Mouse (Mus musculus) gastrocnemius, postnatal 36 days (tissue): Measurements from ENCODE around the gene Oaz1. TPM values are rescaled to one million over a fixed set of nuclear protein-coding genes. Genes with fewer than 3 reads are reported as not detected.
"Not testable (repeated sequence)": the region's sequence is repeated elsewhere in the genome, so short reads cannot be mapped to it uniquely, and the experiment has no call there.

Source experiments
- DNase-seq, 2 experiments: peaks; one replicate each; pipeline ENCODE4 v3.0.0; 2022
- intact Hi-C: fragments of 180-260 bp; cut with DNase I; formaldehyde crosslinking; loops from one replicate; pipeline ENCODE4 v1.15.1; 2025
- total RNA-seq, 2 experiments: library from RNA; stranded (reverse); gene quantifications; 2 replicates each; pipeline ENCODE4 v1.2.3; 2021

Gene Oaz1
- total RNA-seq, 2 experiments from 2014 or later, result 611 to 682 TPM

DNA sequence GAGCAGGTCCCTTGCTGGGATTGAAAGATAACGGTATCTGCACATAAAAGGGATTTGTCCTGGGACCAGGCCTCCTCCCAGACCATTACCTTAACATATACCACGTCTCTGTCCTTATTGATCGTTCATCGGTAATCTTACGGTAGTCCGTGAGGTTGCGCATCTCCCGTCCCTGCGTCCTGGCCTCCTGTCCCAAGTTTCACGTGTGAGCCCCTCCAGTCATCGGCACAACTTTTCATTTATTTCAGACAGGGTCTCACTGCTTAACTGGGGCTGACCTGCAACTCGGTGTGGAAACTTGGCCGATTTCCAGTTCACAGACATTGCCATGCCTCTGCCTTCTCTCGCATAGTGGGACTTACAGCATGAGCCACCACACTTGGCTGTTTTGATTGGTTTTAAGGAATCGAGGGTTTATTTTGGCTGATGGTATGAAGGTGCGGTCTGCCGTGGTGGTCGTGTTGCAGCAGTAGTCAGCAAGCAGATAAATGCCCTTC lies 27.3 kb upstream of the Oaz1 start:
- intact Hi-C loops, result no loop called here
- no peak for DNase-seq

DNA sequence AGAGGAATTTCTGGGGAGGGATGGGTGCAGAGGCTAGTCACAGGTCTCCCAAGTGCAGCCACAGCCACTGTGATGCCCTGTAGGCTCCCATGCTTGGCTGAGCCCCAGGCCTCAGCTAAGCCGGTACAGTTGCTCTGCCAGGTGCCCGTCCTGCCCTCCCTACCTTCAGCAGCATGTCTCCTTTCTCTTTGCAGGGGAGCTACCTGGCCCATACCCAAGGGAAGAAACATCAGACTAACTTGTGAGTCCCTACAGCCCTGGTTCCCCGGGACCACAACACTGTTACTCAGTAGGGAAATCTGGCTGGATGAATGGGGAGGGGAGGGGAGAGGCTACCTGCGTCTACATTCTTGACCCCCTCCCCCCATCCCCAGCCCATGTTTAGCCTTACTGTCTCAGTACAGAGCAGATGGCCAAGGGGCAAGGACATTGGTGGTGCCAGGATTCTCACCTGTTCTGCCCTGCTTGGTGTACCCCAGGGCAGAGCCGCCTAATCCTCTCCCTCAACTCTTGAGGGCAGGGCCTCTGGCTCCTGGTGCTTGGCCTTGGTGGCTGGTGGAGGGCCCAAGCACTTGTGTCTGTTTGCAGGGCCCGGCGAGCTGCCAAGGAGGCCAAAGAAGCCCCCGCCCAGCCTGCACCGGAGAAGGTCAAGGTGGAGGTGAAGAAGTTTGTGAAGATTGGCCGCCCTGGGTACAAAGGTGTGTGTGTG lies 24.1 kb upstream of the Oaz1 start:
- DNase-seq, result no peak
- intact Hi-C loops, result no loop called here

DNA sequence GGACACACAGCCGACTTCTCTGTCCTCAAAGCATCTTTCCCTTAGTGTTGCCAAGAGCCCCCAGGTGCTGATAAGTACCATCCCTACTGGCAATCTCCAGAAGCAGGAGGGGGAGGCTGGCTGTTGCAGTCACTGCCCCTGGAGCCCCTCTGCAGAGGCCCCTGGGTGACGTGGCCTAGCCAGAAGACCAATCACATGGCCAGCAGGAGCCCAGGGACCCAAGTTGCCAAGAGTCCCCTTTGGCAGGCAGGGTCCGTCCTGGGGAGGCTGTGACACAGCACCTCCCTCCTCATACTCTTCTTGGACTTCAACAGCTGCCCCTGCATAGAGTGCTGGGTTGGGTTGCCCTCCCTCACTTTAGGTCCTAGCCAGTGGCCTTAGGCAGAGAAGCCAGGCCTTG lies 23.5 kb upstream of the Oaz1 start:
- DNase-seq, result no peak
- intact Hi-C loops, result no loop called here

DNA sequence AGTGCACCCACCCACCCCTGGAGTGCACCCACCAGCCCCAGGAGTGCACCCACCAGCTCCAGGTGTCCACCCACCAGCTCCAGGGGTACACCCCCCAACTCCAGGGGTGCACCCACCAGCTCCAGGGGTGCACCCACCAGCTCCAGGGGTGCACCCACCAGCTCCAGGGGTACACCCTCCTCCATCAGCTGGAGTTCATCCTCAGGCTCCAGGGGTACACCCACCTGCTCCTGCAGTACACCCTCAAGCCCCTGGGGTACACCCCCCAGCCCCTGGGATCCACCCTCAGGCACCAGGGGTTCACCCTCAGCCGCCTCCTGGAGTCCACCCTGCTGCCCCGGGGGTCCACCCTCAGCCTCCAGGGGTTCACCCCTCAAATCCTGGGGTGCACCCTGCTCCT lies 22.1 kb upstream of the Oaz1 start:
- DNase-seq, result no peak
- intact Hi-C loops, result no loop called here

DNA sequence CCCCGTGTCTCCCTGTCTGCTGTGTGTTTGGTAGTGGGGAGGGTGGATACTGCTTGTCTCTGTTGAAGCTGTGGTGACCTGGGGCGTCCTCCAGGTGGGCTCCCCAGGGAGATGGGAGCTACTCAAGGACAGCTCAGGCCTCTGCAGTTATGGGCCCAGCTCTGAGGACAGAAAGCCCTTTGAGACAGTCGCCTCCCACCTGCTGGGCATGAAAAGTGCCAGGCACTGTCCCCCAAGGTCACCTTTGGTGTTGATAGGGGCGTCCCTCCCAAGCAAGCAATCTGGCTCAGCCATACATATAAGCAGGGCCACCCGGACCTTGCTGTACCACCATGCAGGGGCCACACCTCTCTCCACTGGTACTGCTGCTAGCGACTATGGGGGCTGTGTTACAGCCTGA lies 21.5 kb upstream of the Oaz1 start, which contains the start of gene Amh:
Amh (plus strand) TSS at position 328 of the 400 bp plus-strand sequence.
- DNase-seq, result no peak
- intact Hi-C loops, result no loop called here

DNA sequence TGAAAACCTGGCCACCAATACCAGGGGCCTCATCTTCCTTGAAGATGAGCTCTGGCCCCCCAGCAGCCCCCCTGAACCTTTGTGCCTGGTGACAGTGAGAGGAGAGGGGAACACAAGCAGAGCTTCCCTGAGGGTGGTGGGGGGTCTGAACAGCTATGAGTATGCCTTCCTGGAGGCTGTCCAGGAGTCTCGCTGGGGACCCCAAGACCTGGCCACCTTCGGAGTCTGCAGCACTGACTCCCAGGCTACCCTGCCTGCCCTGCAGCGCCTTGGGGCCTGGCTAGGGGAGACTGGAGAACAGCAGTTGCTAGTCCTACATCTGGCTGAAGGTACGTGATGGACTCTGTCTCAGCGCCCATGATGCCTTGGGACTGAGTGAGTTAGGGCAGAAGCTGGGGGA lies 21.1 kb upstream of the Oaz1 start:
- intact Hi-C loops, result no loop called here
- DNase-seq, result no peak

DNA sequence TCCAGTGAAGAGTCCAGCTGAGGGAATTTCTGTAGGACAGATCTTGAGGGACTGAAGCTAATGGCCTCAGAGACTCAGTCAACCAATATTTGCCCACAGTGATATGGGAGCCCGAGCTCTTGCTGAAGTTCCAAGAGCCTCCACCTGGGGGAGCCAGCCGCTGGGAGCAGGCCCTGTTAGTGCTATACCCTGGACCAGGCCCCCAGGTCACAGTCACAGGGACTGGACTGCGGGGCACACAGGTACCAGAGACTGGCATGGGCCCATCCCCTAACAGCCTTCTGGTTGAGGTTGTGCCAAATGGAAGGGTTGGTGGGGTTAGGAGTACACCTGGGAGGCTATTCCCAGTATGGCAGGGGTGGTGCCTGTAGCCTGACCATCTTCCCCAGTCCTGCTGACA lies 20.5 kb upstream of the Oaz1 start:
- intact Hi-C loops, result no loop called here
- DNase-seq, result peak; percentile 71 to 73

DNA sequence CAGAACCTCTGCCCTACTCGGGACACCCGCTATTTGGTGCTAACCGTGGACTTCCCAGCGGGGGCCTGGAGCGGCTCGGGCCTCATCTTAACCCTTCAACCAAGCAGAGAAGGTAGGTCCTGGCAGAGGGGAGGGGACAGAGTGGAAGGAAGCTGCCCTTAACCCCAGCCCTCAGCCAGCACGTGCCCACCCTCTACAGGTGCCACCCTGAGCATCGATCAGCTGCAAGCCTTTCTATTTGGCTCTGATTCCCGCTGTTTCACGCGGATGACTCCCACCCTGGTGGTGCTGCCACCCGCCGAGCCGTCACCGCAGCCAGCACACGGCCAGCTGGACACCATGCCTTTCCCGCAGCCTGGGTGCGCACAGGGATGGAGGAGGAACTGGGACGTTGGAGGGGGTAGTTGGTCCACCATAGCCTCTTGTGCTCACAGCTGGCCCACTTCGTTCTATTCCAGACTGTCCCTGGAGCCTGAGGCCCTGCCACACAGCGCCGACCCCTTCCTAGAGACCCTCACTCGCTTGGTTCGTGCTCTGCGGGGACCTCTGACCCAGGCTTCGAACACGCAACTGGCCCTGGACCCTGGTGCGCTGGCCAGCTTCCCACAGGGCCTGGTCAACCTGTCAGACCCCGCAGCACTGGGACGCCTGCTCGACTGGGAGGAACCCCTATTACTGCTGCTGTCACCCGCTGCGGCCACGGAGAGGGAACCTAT lies 20.0 kb upstream of the Oaz1 start:
- intact Hi-C loops, result no loop called here
- no peak for DNase-seq

DNA sequence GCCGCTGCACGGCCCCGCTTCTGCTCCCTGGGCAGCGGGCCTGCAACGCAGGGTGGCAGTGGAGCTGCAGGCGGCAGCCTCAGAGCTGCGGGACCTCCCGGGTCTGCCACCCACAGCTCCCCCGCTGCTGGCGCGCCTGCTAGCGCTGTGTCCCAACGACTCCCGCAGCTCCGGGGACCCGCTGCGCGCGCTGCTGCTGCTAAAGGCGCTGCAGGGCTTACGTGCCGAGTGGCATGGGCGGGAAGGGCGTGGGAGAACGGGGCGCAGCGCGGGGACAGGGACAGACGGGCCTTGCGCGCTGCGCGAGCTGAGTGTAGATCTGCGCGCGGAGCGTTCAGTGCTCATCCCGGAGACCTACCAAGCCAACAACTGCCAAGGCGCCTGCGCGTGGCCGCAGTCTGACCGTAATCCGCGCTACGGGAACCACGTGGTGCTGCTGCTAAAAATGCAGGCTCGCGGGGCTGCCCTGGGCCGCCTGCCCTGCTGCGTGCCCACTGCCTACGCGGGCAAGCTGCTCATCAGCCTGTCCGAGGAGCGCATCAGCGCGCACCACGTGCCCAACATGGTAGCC lies 19.3 kb upstream of the Oaz1 start:
- peak; percentile 65 to 70 for DNase-seq
- intact Hi-C loops, result no loop called here

DNA sequence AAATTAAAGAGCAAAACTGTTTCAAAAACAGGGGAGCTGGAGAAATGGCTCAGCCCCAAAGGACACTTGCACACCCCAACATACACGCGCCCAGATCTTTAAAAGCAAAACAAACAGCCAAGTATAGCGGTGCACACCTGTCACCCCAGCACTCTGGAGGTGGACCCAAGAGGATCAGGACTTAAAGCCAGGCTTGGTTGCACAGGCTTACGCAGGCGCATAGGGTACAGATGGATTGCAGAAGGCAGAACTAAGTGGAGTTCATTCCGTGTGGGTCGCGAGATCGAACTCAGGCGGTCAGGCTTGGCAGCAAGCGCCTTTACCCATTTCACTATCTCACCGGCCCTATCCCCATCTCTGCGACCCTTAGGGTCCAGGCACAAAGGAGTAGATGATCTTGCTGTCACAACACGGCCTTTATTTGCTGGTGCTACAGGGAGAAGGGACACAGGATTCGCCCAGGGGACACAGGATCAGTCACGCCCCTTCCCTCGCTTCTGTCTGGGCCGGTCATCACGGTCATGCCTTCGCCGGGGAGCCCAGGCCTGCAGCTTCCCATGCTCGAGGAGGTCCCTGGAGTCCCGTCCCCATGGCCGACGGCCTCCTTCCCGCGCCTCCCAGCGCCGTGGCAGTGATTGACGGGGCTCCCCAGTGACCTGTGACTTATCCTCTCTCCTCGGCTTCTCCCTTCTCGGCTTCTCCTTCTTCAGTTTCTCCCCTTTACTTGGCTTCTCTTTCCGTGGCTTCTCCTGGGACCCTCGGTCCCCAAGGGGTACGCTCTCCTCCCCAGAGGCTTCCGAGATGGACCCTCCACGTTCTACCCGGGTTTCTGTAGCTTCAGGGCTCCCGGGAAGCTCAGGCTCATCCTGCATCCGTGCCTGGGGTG lies 18.1 kb upstream of the Oaz1 start:
- DNase-seq, result no peak
- intact Hi-C loops, result no loop called here

DNA sequence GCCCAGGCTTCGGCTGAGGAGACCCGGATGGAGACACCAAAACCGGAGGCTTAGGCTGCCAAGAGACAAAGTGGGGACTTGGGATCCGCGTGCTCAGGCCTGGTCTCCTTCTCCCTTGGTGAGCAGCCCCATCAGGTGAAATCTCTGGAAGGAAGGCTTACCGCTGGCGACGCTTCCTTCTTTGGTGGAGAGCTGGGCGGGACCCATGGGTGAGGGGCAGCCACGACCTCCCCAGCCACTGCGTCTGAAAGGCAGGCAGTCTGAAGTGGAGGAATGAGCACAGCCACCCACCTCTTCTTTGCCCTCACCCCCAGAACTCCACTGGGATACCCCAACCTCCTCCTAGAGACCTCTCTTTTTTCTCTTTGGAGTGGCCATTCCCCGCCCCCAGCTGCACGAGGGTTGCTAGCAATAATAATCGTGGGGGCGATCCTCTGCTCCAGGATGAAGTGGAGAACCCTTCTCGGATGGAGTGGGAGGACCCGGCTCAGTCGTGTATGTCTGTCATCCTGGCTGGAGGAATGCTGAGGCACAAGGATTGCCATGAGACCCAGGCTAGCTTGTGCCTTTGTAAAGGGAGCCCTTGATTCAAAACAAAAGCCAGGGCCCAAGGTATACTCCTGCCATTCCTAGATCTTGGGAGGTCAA lies 17.3 kb upstream of the Oaz1 start:
- intact Hi-C loops, result no loop called here
- no peak for DNase-seq

DNA sequence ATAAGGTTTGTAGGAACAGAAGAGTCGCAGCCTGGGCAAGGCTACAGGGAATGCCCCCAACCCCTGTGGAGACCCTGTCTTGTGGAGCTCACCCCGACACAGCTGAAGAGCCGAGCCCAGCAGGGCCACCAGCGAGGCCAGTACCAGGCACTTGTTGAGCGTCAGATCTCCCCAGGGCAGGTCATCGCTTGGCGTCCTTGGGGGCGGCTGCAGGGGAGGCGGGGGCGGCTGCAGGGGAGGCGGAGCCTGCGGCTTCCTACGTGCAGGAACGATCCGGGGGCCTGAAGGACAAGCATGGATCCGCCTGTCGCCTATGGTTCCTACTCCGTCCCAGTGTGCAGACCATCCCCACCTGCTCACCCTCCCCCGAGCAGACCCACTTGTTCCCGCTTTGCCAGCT lies 16.4 kb upstream of the Oaz1 start:
- intact Hi-C loops, result loop anchor here (5.0 kb wide), 1 partner anchor 177 kb away; no protein-coding TSS in a partner anchor
- no peak for DNase-seq

DNA sequence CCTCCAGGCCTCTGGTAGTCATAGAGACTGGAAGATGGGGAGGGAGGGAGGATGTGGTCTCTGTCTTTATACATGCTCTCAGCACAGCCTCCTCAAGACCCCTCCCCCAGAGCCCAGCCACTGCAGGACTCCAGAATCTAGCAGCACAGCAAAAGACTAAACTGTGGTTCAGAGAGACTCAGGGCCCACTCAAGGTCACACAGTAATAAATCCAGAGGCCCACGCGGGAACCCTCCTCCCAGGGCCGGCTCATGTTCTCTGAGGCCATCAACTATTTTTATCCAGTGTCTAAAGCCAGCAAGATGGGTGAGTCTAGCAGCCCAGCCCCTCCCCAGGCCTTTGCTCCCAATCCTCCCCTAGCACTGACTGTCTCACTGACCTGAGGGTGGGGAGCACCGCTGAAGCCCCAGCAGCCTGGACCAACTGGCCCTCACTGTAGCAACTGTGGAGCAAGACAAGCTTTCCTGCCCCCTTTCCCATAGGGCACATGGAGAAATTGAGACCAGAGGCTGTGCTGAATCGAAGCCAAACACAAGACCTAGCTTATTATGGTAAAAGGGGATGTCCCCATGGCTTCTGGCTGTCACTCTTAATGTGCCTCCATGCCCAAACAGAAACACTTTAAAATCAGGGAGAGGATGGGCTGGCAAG lies 13.9 kb upstream of the Oaz1 start:
- DNase-seq, result no peak
- intact Hi-C loops, result loop anchor here (5.0 kb wide), 1 partner anchor 175 kb away; no protein-coding TSS in a partner anchor

DNA sequence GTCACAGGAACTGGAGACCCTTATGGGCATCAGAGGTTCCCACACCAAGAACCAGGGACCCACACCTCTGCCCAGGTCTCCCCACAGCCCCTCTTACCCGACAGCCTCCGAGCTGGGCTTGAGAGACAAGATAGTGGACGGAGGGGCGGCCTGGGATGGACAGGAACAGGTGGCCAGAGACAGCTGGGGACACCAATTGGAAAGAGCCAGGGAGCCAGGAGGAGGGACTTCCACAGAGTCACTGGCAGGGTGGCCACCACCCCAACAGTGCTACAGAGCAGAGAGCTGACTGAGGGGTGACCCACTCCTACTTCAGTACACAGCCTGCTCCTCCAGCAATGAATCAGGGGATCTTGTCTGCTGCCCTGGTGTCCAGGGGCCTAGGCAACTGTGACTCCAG lies 13.1 kb upstream of the Oaz1 start, which contains the start of gene Jsrp1:
Jsrp1 (minus strand) TSS at position 133 of the 400 bp plus-strand sequence.
- DNase-seq, result peak in 1 of 2 experiments; percentile 62
- intact Hi-C loops, result loop anchor here (5.0 kb wide), 1 partner anchor 174 kb away; no protein-coding TSS in a partner anchor

DNA sequence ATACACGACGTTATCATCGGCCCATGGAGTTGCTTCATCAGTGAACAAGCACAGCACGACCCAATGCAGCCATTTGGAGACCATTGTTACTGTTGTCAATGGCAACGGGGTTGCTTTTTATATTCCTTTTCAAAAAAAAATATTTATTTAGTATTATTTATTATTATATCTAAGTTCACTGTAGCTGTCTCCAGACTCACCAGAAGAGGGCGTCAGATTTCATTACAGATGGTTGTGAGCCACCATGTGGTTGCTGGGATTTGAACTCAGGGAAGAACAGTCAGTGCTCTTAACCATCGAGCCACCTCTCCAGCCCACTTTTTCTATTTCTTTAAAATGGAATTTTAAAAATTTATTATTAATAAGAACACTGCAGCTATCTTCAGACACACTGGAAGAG lies 11.7 kb upstream of the Oaz1 start:
- DNase-seq, result no peak
- intact Hi-C loops, result loop anchor here (5.0 kb wide), 3 partner anchors 67 to 183 kb away; no protein-coding TSS in a partner anchor

DNA sequence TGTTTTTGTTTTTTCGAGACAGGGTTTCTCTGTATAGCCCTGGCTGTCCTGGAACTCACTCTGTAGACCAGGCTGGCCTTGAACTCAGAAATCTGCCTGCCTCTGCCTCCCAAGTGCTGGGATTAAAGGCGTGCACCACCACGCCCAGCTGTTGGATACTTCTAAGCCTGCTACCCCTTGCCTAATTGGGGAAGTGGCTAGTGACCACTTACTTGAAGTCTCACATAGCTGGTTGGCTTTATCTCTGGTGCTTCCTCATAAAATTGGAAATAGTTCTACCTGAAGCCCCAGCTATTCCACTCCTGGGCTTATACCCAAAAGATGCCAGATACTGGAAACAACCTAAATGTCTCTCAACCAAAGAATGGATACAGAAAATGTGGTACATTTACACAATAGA lies 10.2 kb upstream of the Oaz1 start:
- DNase-seq, result not testable (repeated sequence)
- intact Hi-C loops, result loop anchor here (5.0 kb wide), 2 partner anchors 69 to 181 kb away; no protein-coding TSS in a partner anchor

DNA sequence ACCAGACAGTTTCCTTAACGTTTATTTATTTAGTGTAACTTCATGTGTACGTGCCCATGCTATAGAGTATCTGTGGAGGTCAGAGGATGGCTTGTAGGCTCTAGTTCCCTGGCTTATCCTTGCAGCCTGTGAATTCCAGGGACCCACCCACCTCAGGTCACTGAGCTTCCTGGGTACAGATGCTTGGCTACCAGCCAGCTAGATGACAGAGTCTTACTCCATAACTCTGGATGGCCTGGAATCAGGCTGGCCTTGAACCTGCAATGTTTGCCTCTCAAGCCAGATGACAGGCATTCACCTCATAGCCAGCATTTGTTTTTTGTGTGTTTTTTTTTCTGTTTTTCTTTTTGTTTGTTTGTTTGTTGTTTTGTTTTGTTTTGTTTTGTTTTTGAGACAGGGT lies 9.3 kb upstream of the Oaz1 start:
- no peak for DNase-seq
- intact Hi-C loops, result loop anchor here (5.0 kb wide), 2 partner anchors 70 to 180 kb away; no protein-coding TSS in a partner anchor

DNA sequence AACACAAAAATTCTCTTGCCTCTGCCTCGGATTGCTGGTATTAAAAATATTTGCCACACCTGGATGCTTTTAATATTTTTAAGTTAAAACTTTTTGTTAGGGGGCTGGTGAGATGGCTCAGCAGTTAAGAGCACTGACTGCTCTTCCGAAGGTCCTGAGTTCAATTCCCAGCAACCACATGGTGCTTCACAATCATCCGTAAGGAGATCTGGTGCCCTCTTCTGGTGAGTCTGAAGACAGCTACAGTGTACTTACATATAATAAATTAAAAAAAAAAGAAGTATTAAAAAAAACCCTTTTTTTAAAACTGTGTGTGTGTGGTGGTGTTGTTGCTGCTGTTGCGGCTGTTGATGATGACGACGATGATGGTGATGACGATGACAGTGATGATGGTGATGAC lies 8.5 kb upstream of the Oaz1 start:
- intact Hi-C loops, result loop anchor here (5.0 kb wide), 2 partner anchors 71 to 179 kb away; no protein-coding TSS in a partner anchor
- not testable (repeated sequence) for DNase-seq
